Mouse (Mus musculus) small intestine, adult 2 months (tissue): ENCODE results near the gene Efna4. TPM values are rescaled to one million over a fixed set of nuclear protein-coding genes. Genes with fewer than 3 reads are reported as not detected.
A peak's percentile ranks its signal among the peaks of the same experiment; 100 is the strongest.

Source experiments
- H3K27ac ChIP-seq: fragments of 200-500 bp; 2 replicates; pipeline ENCODE4 v1.5.1; 2012; ENCODE audit warnings: low read depth, low read length, control low read depth, inconsistent platforms; ENCODE audit not compliant: insufficient read depth
- H3K27me3 ChIP-seq: fragments of 200-500 bp; 2 replicates; pipeline ENCODE4 v1.6.1; 2012; ENCODE audit warnings: mild to moderate bottlenecking, moderate library complexity, low read length, inconsistent platforms; ENCODE audit not compliant: control insufficient read depth, insufficient read depth
- H3K36me3 ChIP-seq: fragments of 200-500 bp; 2 replicates; pipeline ENCODE4 v1.6.1; 2012; ENCODE audit warnings: mild to moderate bottlenecking, low read length, control low read depth, inconsistent platforms; ENCODE audit not compliant: control insufficient read depth, insufficient read depth
- H3K4me1 ChIP-seq: fragments of 200-500 bp; 2 replicates; pipeline ENCODE4 v1.6.1; 2012; ENCODE audit warnings: low read length, inconsistent platforms, mixed read lengths; ENCODE audit not compliant: control insufficient read depth, insufficient read depth, insufficient read length
- H3K4me3 ChIP-seq: fragments of 200-500 bp; 2 replicates; pipeline ENCODE4 v1.5.1; 2012; ENCODE audit warnings: low read depth, mild to moderate bottlenecking, control low read depth, inconsistent platforms, low read length, moderate library complexity
- CTCF ChIP-seq: fragments of 200-500 bp; IDR thresholded peaks from 2 replicates; pipeline ENCODE4 v1.5.1; 2012; ENCODE audit warnings: low read depth, mild to moderate bottlenecking, control low read depth, inconsistent platforms, low read length, moderate library complexity, mixed read lengths; ENCODE audit not compliant: insufficient replicate concordance, insufficient read length; ENCODE audit errors: extremely low read depth
- POLR2A ChIP-seq: fragments of 200-500 bp; IDR thresholded peaks from 2 replicates; pipeline ENCODE4 v1.6.1; 2012; ENCODE audit warnings: low read depth, mild to moderate bottlenecking, control low read depth, inconsistent platforms, low read length, moderate library complexity
- WGBS: fragments of 180-500 bp; shearing (Covaris S2); methylation state at CpG from one replicate; pipeline ENCODE4 v1.1.7; 2018; 5-methylcytosine and 5-hydroxymethylcytosine counted together
- polyA plus RNA-seq: library from polyadenylated mRNA; depleted of rRNA; stranded (reverse); fragments of >200 nt; gene quantifications from 2 replicates; pipeline ENCODE4 v1.2.3, GENCODE M21; 2012

The Efna4 gene
- polyA plus RNA-seq, 1 experiment, result 20.0 TPM

GRCm38 (mm10) chr3:89360237-89360636 lies 22.4 kb upstream of the Efna4 start:
- Histone ChIP-seq H3K27ac (peak overlapping the region; percentile 48; the same call in 1 of the 2 replicates), H3K4me1 (peaks cover 28% of the 10 kb centered on the region), H3K36me3 (no peaks in the 10 kb centered on the region), H3K27me3 (no peaks in the 10 kb centered on the region), H3K4me3 (no peak overlapping the region)
- no peak for TF ChIP-seq CTCF
- no peak for TF ChIP-seq POLR2A
- 45% methylated on average over 3 of the region's 3 CpGs for WGBS

- TF ChIP-seq POLR2A (no peak), CTCF (no peak)
These were observed 21.8 kb upstream of the Efna4 start for GRCm38 (mm10) chr3:89359630-89360029.

GRCm38 (mm10) chr3:89356029-89356428 lies 18.2 kb upstream of the Efna4 start:
- H3K36me3 ChIP-seq, result no peaks in the 10 kb centered on the region
- no peaks in the 10 kb centered on the region for H3K27me3 ChIP-seq
- TF ChIP-seq POLR2A, result no peak
- TF ChIP-seq CTCF, result no peak
- H3K4me1 ChIP-seq, result peaks cover 38% of the 10 kb centered on the region
- H3K27ac ChIP-seq, result peak overlapping the region; percentile 79
- H3K4me3 ChIP-seq, result no peak overlapping the region
- 82% methylated on average over 9 of the region's 9 CpGs for WGBS

More at GRCm38 (mm10) chr3:89359630-89360029, 21.8 kb upstream of the Efna4 start:
- Histone ChIP-seq H3K4me3 (no peak overlapping the region), H3K4me1 (peaks cover 29% of the 10 kb centered on the region), H3K36me3 (no peaks in the 10 kb centered on the region), H3K27ac (peak overlapping the region; percentile 48; the same call in 1 of the 2 replicates), H3K27me3 (no peaks in the 10 kb centered on the region)
- 45% methylated on average over 6 of the region's 6 CpGs for WGBS

GRCm38 (mm10) chr3:89355512-89355902 lies 17.7 kb upstream of the Efna4 start:
- peak overlapping the region; percentile 98 for H3K27ac ChIP-seq
- 35% methylated on average over 6 of the region's 6 CpGs for WGBS
- peak overlapping the region; percentile 36; the same call in 1 of the 2 replicates for H3K4me3 ChIP-seq
- peaks cover 39% of the 10 kb centered on the region for H3K4me1 ChIP-seq
- H3K36me3 ChIP-seq, result no peaks in the 10 kb centered on the region
- TF ChIP-seq CTCF (no peak), POLR2A (no peak)
- no peaks in the 10 kb centered on the region for H3K27me3 ChIP-seq

DNA sequence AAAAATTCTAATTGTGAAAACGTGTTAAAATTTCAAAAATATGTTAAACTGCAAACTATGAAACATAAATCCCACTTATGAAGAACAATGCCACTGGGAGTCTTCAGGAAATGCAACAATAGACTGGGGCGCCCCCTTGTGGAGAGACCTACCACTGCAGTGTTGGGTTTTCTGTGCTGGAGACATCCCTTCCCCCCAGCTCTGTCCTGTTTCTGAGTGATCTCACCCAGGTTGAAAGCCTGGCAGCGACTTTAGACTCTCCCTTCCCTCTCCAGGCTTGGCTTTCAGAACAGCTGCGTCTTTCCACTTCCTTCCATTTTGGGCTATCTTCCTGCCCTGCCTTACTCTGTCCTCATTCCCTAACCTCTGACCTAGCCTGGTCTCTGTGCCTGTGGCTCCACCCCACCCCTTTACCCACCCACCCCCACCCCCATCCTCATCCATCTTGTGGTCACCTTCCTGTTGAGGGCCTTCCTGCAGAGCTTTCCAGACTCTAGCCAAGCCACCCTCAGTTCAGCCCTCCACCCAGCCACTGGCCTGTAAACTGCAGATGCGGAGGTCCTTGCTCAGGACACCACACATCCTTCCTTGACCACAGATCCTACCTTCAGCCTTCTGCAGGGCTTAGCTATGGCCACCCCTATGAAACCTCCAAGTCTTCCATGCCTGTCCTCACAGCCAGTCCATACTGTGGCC lies 17.1 kb upstream of the Efna4 start:
- no peak for TF ChIP-seq POLR2A
- peak; percentile 86; the same call in 1 of the 2 replicates for TF ChIP-seq CTCF

GRCm38 (mm10) chr3:89351271-89351670 lies 13.4 kb upstream of the Efna4 start:
- WGBS, result 39% methylated on average over 5 of the region's 5 CpGs
- Histone ChIP-seq H3K27me3 (no peaks in the 10 kb centered on the region), H3K27ac (no peak overlapping the region), H3K4me1 (peaks cover 34% of the 10 kb centered on the region), H3K4me3 (no peak overlapping the region), H3K36me3 (no peaks in the 10 kb centered on the region)
- TF ChIP-seq POLR2A, result no peak
- TF ChIP-seq CTCF, result no peak

More for the DNA sequence above, 17.1 kb upstream of the Efna4 start:
- H3K4me3 ChIP-seq, result peak overlapping the region; percentile 36
- WGBS, result 17% methylated on average over 5 of the region's 5 CpGs
- H3K4me1 ChIP-seq, result peaks cover 39% of the 10 kb centered on the region
- H3K27ac ChIP-seq, result peak overlapping the region; percentile 98
- H3K36me3 ChIP-seq, result no peaks in the 10 kb centered on the region
- H3K27me3 ChIP-seq, result no peaks in the 10 kb centered on the region

DNA sequence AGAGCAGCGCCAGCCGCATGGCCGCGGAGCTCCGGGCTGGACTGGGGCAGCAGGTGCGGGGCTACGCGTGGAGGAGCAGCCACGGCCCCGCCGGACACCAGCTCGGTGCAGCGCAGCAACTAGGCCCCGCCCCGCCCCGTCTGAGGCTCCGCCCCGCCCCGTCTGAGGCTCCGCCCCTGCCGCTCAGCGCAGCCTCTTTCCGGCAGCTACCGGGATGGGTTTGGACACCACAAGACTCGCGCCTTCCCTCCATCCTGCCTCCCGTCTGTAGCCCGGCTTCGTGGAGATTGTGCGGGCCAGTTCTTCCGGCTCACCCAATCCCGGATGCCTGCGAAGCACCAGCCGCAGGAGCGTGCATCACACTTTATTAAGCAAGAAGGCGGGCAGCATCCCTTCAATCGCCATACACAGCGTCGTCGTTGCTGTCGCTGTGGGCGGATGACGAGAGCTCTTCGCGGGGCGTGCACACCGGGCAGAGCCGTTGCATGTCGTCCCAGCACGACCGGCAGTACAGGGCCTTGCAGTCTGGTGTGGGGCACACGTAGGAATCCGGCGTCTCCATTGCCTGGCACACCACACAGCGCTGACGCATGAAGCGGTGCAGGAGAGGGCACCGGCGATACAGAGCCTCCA lies 12.2 kb upstream of the Efna4 start, which contains the start of gene Adam15:
TSS of gene Adam15 (minus strand) at position 128 of the 633 bp plus-strand sequence.
- Histone ChIP-seq H3K36me3 (peaks cover 3% of the 10 kb centered on the region; the same call in 1 of the 2 replicates), H3K4me3 (peak within 1 kb of the TSS; percentile 80), H3K4me1 (peaks cover 23% of the 10 kb centered on the region), H3K27ac (peak within 1 kb of the TSS; percentile 28; the same call in 1 of the 2 replicates), H3K27me3 (no peaks in the 10 kb centered on the region)
- TF ChIP-seq POLR2A, result no peak; the same call in 1 of the 2 replicates
- no peak for TF ChIP-seq CTCF
- under 1% methylated on average over 57 of the region's 59 CpGs for WGBS
